Mouse (Mus musculus): Measurements from ENCODE around the gene Mmrn2.
A peak's percentile ranks its signal among the peaks of the same experiment; 100 is the strongest.
"Not testable (repeated sequence)": the region's sequence is repeated elsewhere in the genome, so short reads cannot be mapped to it uniquely, and the experiment has no call there.

Mmrn2 gene

GRCm38 (mm10) chr14:34362726-34363445 is 12.4 kb upstream of the Mmrn2 start:
- DNase-seq: peak; percentile 29

- DNase-seq: peak; percentile 33
Observed at GRCm38 (mm10) chr14:34363490-34364253, 11.6 kb upstream of the Mmrn2 start.

GRCm38 (mm10) chr14:34364254-34365146 is 10.8 kb upstream of the Mmrn2 start:
- DNase-seq: not testable (repeated sequence)

DNA sequence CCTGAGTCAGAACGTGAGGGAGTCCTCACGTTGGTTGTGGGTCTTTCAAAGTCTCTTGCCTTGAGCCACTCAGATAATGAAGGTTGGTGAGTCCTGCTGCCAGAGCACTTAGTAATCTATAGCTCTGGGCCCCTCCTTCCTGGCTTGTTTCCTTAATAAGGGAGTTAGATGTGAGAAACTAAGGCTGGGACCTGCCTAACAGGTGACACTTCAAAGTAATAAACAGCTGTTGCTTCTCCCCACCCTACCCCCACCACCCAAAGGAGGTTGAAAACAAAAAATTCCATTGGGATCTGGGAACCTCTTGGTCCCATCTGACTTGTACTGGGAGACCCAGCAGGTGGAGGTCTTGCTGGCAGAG is 10.1 kb upstream of the Mmrn2 start:
- DNase-seq: no peak

- no peak for DNase-seq
Observed at GRCm38 (mm10) chr14:34370203-34370602, 5.1 kb upstream of the Mmrn2 start.

DNA sequence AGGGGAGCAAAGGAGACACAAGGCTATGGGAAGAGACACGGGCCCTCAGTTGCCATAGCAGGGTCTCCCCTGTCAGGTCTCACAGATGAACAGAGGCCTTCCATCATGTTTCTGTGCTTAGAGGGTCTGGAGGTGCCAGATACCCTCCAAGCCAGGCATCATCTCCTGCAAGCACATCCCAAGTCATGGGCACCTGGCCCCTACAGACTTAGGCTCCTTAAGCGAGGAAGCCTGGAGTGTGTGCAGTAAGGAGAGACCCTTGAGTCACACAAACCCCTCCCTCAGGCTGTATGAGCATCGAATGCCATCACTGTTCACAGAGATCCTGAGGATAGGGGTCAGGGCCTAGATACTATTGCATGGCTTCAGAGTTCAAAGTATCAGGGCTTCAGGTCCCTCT is 4.3 kb upstream of the Mmrn2 start:
- DNase-seq: no peak

- no peak for DNase-seq
Observed at GRCm38 (mm10) chr14:34371763-34372162, 3.5 kb upstream of the Mmrn2 start.

DNA sequence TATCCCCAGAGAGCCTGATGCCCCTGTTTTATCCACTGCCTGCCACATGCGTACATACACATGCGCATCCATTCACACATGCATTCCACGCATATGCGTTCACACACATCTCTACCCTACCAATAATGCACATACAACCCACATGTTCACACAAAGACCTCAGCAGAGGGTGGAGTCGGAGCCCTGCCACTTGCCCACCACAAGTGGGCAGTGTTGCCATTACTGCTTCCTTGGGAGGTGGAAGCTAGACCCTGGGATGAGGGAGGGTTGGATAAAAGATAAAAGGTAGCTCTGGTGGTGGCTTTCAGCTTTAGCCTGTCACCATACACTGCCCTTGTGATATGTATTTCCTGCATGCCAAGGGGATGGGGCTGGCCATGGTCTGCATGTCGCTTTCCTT is 2.6 kb upstream of the Mmrn2 start:
- no peak for DNase-seq

DNA sequence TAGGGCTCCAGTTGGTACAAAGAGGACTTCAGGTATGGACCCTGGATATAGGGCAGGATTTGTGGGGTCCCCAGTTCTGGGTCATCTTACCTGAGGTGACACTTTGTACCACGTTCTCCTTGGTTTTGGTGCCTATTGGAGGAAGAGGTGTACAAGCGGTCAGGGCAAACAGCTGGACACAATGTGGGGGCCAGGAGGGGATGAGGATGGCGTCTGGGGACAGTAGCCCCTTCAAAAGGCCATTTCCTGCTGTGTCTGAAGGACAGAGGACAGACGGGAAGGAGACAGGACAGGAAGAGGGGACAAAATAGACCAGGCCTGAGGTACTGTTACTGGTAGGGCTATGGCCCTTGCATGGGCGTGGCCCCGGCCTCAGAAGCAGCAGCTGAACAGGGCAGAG is 1.7 kb upstream of the Mmrn2 start:
- no peak for DNase-seq

DNA sequence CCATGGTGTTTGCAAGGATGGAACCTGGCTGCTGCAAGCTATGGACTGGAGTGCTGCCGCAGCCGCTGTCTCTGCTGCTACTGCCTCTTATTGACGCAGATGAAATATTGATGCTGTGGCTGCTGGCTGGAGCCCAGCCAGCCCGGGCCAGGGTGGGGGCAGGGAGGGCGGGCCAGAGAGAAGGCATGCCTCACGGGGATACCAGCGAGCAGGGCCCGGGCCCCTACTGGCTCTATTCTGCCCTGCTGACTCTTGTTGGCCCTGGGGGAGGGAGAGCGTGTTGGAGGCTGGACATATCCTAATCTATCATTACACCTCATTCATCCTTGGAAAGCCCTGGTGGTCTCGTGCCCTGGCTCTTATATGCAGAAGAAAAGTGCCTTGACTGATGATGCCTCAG is 688 bp upstream of the Mmrn2 start, which contains the start of gene Sncg:
TSS of gene Sncg (minus strand) at position 213 of the 400 bp plus-strand sequence.
- DNase-seq: no peak

GRCm38 (mm10) chr14:34375941-34376340 is 676 bp downstream of the Mmrn2 start:
- DNase-seq: no peak

DNA sequence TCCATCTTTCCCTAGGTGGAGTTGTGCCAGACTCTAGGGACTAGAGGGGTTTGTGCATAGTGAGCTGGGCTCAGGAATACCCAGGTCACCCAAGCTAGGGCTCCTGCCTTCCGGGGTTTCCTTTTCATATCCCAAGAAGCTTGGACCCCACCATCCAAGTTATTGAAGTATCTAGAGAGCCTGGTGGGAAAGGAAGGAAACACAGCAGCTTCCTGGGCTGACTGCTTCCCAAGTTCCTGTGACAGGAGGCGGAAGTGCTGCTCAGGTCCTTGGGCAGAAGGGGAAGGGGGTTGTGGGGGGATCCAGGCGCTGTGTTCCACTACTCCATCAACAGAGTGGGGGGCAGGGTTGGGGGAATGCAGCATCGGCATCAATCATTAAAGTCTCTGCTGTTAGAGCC is 1.9 kb downstream of the Mmrn2 start:
- no peak for DNase-seq

DNA sequence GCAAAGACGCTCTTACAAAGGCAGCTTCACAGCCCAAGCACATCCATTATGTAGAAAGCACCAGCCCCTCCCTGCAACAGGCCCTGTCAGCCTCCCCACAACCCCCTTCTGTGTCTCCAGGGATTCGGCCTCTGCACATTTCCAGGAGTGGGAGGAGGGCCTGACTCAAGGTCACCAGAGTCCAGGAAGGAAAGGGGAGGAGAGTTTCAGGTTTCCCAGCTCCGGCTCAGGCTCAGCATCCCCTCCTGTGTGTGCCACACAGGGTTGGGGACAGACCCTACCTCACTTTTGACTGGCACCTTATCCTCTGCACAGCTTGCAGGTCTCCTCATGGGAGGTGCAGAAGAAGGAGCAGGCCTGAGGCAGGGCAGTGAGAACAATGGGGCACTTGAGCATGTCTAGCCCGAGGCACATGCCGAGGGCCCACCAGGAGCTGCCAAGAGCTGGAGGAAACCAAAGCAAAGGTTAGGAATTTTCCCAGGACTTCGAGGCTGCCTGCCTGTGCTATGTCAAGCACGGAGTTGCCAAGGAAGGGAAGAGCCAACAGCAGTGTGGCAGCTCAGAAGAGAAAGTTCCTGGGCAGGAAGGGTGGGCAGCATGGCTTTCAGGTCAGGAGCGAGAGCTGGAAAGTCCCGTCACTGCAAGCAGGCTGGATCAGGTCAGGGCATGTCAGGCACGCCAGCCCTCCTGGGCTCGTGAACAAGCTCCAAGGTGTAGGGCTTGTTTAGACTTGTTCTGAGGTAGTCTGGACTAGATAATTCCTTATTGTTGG is 3.5 kb downstream of the Mmrn2 start:
- no peak for DNase-seq

DNA sequence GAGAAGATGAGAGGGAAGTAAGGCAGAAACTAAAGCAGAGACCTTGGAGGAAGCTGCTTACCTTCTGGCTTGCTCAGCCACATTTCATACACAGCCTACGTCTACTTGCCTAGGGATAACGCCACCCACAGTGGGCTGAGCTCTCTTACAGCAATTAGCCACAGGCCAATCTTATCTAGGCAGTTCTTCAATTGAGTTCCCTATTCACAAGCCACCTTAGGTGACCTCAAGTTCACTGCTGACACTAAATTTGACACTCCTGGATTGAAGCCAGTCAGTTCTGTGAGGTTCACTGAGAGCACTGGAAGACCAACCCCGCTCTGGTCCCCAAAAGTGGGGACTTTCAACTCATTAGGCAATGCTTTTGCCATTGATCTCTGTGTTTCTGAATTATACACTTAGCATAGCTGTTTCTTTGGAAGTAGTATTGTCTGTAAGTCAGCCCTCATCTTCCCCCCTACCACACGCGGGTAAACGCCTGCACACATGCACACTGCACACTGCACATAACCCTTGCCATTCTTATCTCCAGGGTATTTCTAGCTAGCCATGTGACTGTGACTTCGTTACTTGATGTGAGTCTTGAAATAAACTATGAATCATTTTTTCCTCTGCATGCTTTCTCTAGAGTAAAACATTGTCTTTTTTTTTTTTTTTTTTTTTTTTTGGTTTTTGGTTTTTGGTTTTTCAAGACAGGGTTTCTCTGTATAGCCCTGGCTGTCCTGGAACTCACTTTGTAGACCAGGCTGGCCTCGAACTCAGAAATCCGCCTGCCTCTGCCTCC is 7.8 kb downstream of the Mmrn2 start:
- DNase-seq: no peak

GRCm38 (mm10) chr14:34393295-34393694 is 18.0 kb downstream of the Mmrn2 start:
- no peak for DNase-seq

DNA sequence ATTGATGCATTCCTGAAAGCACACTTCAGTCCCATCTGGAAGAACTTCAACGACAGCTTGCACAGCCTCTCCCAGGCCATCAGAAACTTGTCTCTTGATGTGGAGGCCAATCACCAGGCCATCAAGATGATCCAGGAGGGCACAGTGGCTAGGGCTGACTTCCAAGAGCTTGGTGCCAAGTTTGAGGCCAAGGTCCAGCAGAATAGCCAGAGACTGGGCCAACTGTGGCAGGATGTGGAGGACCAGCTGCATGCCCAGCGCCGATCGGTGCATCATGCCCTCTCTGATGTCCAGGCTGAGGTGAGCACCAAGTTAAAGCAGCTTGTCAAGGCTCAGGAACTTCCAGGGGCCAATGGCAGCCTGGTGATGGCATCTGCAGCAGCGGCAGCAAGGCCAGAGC is 22.6 kb downstream of the Mmrn2 start:
- DNase-seq: no peak

DNA sequence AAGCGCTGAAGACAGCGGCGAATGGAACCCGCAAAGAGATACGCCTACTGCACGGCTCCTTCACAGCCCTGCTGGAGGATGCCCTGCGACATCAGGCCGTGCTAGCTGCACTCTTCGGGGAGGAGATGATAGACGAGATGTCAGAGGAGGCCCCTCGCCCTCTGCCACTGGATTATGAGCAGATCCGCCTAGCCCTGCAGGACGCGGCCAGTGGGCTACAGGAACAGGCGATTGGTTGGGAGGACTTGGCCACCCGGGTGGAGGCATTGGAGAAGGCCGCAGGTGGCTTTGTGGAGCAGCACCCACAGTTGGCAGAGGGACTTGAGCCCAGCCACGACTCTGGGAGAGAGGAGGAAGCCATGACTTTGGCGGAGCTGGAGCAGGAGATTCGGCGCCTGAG is 23.6 kb downstream of the Mmrn2 start:
- DNase-seq: no peak

- no peak for DNase-seq
Observed at GRCm38 (mm10) chr14:34399301-34399700, 24.0 kb downstream of the Mmrn2 start.

GRCm38 (mm10) chr14:34400021-34400420 is 24.8 kb downstream of the Mmrn2 start:
- no peak for DNase-seq

- DNase-seq: peak; percentile 62
Observed at GRCm38 (mm10) chr14:34401135-34401534, 25.9 kb downstream of the Mmrn2 start.

- DNase-seq: no peak
Observed at GRCm38 (mm10) chr14:34402871-34403270, 27.6 kb downstream of the Mmrn2 start.

DNA sequence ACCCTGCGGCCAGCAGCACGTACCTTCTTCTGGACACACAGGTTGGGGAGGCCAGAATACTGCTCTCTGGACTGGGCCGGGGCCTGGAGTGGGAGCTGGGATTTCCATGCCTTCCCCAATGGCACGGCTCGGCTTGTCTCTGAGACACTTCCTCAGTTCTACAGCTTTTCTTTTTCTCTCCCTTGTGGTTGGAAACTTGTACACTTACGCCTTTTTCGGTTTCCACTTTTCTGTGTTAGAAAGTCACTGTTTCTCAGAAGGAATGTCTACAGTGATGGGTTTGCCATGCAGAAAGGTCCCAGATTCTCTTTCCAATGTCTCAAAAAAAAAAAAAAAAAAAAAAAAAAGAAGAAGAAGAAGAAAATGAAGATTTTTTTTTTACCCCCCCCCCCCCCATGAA is 28.2 kb downstream of the Mmrn2 start:
- no peak for DNase-seq
